Mouse (Mus musculus): ENCODE measurements around the gene Fam166b. TPM values are rescaled to one million over a fixed set of nuclear protein-coding genes. Genes with fewer than 3 reads are reported as not detected.
A peak's percentile ranks its signal among the peaks of the same experiment; 100 is the strongest.

The Fam166b gene
- polyA plus RNA-seq, 1 experiment, result 0.06 TPM

DNA sequence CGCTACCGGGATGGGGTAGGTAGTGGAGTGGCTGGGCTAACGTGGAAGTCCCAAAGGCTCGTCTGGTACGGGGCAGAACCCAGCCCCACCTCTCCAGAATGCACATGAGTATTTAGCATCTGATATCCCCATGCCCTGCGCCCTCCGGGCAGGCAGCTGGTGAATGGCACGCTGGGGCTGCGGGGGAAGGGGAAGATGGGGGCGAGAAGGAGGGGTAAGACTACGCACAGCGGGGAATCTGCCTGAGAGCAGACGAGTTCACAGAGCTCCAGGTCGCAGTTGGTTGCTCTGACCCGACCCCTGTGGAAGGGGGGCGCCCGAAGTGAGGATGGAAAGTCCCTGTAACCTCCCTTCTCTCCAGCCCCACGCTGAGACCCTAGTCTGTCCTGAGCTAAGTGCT lies 24.5 kb upstream of the Fam166b start:
- Histone ChIP-seq H3K79me2 (ENCODE audit: control insufficient read depth, insufficient read depth) (no peaks in the 10 kb centered on the region), H3ac (ENCODE audit: control insufficient read depth, insufficient read length, low read depth) (no peak overlapping the region), H3K36me3 (ENCODE audit: control insufficient read depth, insufficient read depth) (no peaks in the 10 kb centered on the region), H3K4me3 (ENCODE audit: insufficient read depth, poor library complexity, severe bottlenecking) (no peak overlapping the region), H3K27me3 (ENCODE audit: control insufficient read depth, insufficient read depth, insufficient read length) (peaks cover 4% of the 10 kb centered on the region), H3K79me3 (ENCODE audit: low read depth) (no peaks in the 10 kb centered on the region)
- no peak for TF ChIP-seq USF1 (IDR thresholded peaks at IDR 0.05; ENCODE audit: low read depth)
- no peak for TF ChIP-seq FOSL1 (IDR thresholded peaks at IDR 0.05; ENCODE audit: insufficient read depth, low read length, poor library complexity, severe bottlenecking)
- no peak for TF ChIP-seq CEBPB (IDR thresholded peaks at IDR 0.05; ENCODE audit: low read depth)
- no peak for TF ChIP-seq CTCF (IDR thresholded peaks at IDR 0.05; ENCODE audit: control insufficient read depth, insufficient read depth, insufficient read length)
- TF ChIP-seq MYOD1 (IDR thresholded peaks at IDR 0.05; ENCODE audit: control insufficient read depth, insufficient read length, low read depth), result no peak
- no peak for TF ChIP-seq MAX (IDR thresholded peaks at IDR 0.05)
- no peak for TF ChIP-seq MYOG (IDR thresholded peaks at IDR 0.05; ENCODE audit: control insufficient read depth, extremely low read depth, insufficient read length)

DNA sequence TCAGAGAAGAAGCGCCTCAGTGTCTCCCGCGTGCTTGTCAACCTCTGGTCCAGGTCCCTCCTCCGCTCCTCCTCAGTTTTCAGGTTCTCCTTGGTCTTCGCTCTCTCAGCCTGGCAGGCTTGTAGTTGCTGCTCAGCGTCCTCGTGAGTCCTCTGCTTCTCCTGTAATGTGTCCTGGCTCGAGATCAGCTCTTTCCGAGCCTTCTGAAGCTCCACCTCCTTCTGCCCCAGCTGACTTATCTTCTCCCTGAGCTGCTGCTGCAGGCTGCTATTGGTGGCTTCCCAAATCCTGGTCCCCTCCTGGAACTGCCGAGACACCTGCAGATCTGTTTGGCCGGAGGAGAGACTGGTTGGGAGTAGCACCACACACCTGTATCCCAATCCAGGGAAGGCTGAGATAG lies 23.4 kb upstream of the Fam166b start:
- Histone ChIP-seq H3K36me3 (ENCODE audit: control insufficient read depth, insufficient read depth) (no peaks in the 10 kb centered on the region), H3K4me3 (ENCODE audit: insufficient read depth, poor library complexity, severe bottlenecking) (no peak overlapping the region), H3ac (ENCODE audit: control insufficient read depth, insufficient read length, low read depth) (no peak overlapping the region), H3K79me2 (ENCODE audit: control insufficient read depth, insufficient read depth) (no peaks in the 10 kb centered on the region), H3K79me3 (ENCODE audit: low read depth) (no peaks in the 10 kb centered on the region), H3K27me3 (ENCODE audit: control insufficient read depth, insufficient read depth, insufficient read length) (peaks cover 4% of the 10 kb centered on the region)
- TF ChIP-seq MYOD1 (IDR thresholded peaks at IDR 0.05; ENCODE audit: control insufficient read depth, insufficient read length, low read depth) (no peak), MYOG (IDR thresholded peaks at IDR 0.05; ENCODE audit: control insufficient read depth, extremely low read depth, insufficient read length) (no peak), USF1 (IDR thresholded peaks at IDR 0.05; ENCODE audit: low read depth) (no peak), FOSL1 (IDR thresholded peaks at IDR 0.05; ENCODE audit: insufficient read depth, low read length, poor library complexity, severe bottlenecking) (no peak), CEBPB (IDR thresholded peaks at IDR 0.05; ENCODE audit: low read depth) (no peak), CTCF (IDR thresholded peaks at IDR 0.05; ENCODE audit: control insufficient read depth, insufficient read depth, insufficient read length) (no peak), MAX (IDR thresholded peaks at IDR 0.05) (no peak)

DNA sequence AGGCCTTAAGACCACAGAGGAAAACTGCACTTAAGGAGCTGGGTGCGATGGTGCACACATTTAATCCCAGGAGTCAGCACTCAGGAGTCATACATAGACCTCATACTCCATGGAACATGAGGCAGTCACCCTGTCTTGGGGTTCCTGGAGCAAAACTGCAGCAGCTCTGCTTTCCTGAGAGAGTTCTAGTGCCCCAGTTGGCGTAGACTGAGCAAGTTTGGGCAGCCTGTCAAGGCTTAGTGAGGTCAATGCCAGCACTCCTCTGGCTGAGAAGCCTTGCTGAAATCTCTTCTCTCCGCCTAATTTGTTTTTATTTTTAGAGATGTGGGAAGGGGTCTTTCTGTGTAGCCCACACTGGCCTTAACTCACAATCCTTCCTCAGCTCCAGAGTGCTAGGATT lies 19.6 kb upstream of the Fam166b start:
- Histone ChIP-seq H3K27me3 (ENCODE audit: control insufficient read depth, insufficient read depth, insufficient read length) (peaks cover 3% of the 10 kb centered on the region), H3K4me3 (ENCODE audit: insufficient read depth, poor library complexity, severe bottlenecking) (no peak overlapping the region), H3ac (ENCODE audit: control insufficient read depth, insufficient read length, low read depth) (no peak overlapping the region), H3K79me3 (ENCODE audit: low read depth) (no peaks in the 10 kb centered on the region), H3K79me2 (ENCODE audit: control insufficient read depth, insufficient read depth) (peaks cover 5% of the 10 kb centered on the region), H3K36me3 (ENCODE audit: control insufficient read depth, insufficient read depth) (peaks cover 6% of the 10 kb centered on the region)
- no peak for TF ChIP-seq CEBPB (IDR thresholded peaks at IDR 0.05; ENCODE audit: low read depth)
- no peak for TF ChIP-seq USF1 (IDR thresholded peaks at IDR 0.05; ENCODE audit: low read depth)
- TF ChIP-seq CTCF (IDR thresholded peaks at IDR 0.05; ENCODE audit: control insufficient read depth, insufficient read depth, insufficient read length), result no peak
- TF ChIP-seq FOSL1 (IDR thresholded peaks at IDR 0.05; ENCODE audit: insufficient read depth, low read length, poor library complexity, severe bottlenecking), result no peak

DNA sequence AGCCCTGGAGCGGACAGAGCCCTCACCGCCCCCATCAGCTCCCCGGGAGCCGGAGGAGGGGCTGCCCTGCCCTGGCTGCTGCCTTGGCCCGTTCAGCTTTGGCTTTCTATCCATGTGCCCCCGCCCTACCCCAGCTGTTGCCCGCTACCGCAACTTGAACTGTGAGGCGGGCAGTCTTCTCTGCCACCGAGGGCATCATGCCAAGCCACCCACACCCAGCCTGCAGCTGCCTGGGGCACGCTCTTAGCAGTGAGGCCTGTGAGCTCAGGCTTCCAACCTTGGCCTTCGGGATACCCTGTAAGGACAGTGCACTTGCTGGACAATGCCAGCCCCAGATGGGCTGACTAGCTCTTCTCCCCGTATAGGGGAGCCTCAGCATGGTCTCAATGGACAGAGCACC lies 18.3 kb upstream of the Fam166b start:
- no peak overlapping the region for H3K4me3 ChIP-seq (ENCODE audit: insufficient read depth, poor library complexity, severe bottlenecking)
- H3ac ChIP-seq (ENCODE audit: control insufficient read depth, insufficient read length, low read depth), result no peak overlapping the region
- H3K27me3 ChIP-seq (ENCODE audit: control insufficient read depth, insufficient read depth, insufficient read length), result no peaks in the 10 kb centered on the region
- H3K79me2 ChIP-seq (ENCODE audit: control insufficient read depth, insufficient read depth), result peaks cover 8% of the 10 kb centered on the region
- H3K79me3 ChIP-seq (ENCODE audit: low read depth), result no peaks in the 10 kb centered on the region
- TF ChIP-seq MYOD1 (IDR thresholded peaks at IDR 0.05; ENCODE audit: control insufficient read depth, insufficient read length, low read depth) (peak; percentile 87), FOSL1 (IDR thresholded peaks at IDR 0.05; ENCODE audit: insufficient read depth, low read length, poor library complexity, severe bottlenecking) (no peak), MAX (IDR thresholded peaks at IDR 0.05) (no peak), CEBPB (IDR thresholded peaks at IDR 0.05; ENCODE audit: low read depth) (no peak), MYOG (IDR thresholded peaks at IDR 0.05; ENCODE audit: control insufficient read depth, extremely low read depth, insufficient read length) (no peak)
- peaks cover 6% of the 10 kb centered on the region for H3K36me3 ChIP-seq (ENCODE audit: control insufficient read depth, insufficient read depth)

DNA sequence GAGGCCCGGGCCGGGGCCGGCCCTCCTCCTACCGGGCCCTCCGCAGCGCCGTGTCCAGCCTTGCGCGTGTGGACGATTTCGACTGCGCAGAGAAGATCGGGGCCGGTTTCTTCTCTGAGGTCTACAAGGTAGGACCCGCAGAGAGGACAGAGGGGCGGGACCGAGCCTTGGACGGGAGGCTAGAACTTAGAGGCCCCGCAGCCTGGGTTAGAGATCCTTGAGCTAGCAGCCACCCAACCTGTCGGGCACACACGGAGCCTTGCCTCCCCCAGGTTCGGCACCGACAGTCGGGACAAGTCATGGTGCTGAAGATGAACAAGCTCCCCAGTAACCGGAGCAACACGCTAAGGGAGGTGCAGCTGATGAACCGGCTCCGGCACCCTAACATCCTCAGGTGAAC lies 14.6 kb upstream of the Fam166b start:
- Histone ChIP-seq H3ac (ENCODE audit: control insufficient read depth, insufficient read length, low read depth) (peak overlapping the region; percentile 67), H3K36me3 (ENCODE audit: control insufficient read depth, insufficient read depth) (peaks cover 6% of the 10 kb centered on the region), H3K4me3 (ENCODE audit: insufficient read depth, poor library complexity, severe bottlenecking) (peak overlapping the region; percentile 59), H3K79me2 (ENCODE audit: control insufficient read depth, insufficient read depth) (peaks cover 8% of the 10 kb centered on the region), H3K27me3 (ENCODE audit: control insufficient read depth, insufficient read depth, insufficient read length) (no peaks in the 10 kb centered on the region), H3K79me3 (ENCODE audit: low read depth) (no peaks in the 10 kb centered on the region)
- TF ChIP-seq MYOG (IDR thresholded peaks at IDR 0.05; ENCODE audit: control insufficient read depth, extremely low read depth, insufficient read length), result no peak

DNA sequence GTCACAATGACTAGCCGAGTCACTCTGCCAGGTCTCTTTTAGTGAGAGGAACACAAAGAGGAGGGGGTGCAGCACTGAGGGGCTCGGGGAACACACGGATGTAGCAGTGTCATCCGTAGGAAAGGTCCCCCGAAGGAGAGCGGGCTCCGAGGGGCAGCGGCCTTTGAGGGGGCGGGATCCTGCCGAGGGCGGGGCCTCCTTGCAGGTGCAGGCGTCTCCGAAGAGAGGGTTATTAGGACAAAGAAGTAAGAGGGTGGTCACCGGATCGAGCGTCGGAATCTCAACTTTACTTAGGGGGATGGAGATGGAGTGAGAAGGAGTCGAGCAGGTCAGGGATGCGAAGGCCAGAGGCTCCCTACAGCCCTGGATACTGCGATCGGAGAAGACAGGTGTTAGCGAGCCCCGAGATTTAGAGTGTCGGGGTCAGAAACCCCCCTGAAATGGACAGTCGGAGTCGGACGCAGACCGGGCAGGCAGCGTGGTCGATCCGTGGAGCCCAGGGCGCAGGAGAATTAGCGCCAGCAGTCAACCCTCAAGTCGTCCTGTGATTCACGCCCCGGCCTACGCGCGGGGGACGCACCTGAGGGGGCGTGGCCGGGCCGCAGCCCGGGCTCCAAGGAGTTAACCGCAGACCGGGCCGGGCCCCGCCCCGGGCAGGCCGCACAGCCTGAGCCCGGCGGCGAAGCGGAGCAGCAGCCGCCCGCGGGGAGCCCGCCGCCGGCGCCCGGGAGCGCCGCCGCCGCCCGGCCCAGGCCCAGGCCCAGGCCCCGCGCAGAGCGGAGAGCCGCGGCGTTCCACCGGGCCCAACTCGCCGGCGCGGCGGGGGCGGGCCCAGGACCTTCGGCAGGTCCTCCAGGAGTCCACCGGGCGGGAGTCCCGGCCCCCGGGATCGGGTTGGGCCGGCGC lies 13.8 kb upstream of the Fam166b start:
- peak overlapping the region; percentile 59 for H3K4me3 ChIP-seq (ENCODE audit: insufficient read depth, poor library complexity, severe bottlenecking)
- peaks cover 8% of the 10 kb centered on the region for H3K79me2 ChIP-seq (ENCODE audit: control insufficient read depth, insufficient read depth)
- TF ChIP-seq MAX (IDR thresholded peaks at IDR 0.05) (no peak), FOSL1 (IDR thresholded peaks at IDR 0.05; ENCODE audit: insufficient read depth, low read length, poor library complexity, severe bottlenecking) (no peak), CTCF (IDR thresholded peaks at IDR 0.05; ENCODE audit: control insufficient read depth, insufficient read depth, insufficient read length) (no peak), CEBPB (IDR thresholded peaks at IDR 0.05; ENCODE audit: low read depth) (no peak), MYOD1 (IDR thresholded peaks at IDR 0.05; ENCODE audit: control insufficient read depth, insufficient read length, low read depth) (no peak), MYOG (IDR thresholded peaks at IDR 0.05; ENCODE audit: control insufficient read depth, extremely low read depth, insufficient read length) (no peak), USF1 (IDR thresholded peaks at IDR 0.05; ENCODE audit: low read depth) (no peak)
- H3ac ChIP-seq (ENCODE audit: control insufficient read depth, insufficient read length, low read depth), result peak overlapping the region; percentile 70
- H3K79me3 ChIP-seq (ENCODE audit: low read depth), result no peaks in the 10 kb centered on the region
- H3K27me3 ChIP-seq (ENCODE audit: control insufficient read depth, insufficient read depth, insufficient read length), result no peaks in the 10 kb centered on the region
- peaks cover 6% of the 10 kb centered on the region for H3K36me3 ChIP-seq (ENCODE audit: control insufficient read depth, insufficient read depth)
